7 mouse cellular contexts compared by ENCODE assay signal in the genomic region with DNA sequence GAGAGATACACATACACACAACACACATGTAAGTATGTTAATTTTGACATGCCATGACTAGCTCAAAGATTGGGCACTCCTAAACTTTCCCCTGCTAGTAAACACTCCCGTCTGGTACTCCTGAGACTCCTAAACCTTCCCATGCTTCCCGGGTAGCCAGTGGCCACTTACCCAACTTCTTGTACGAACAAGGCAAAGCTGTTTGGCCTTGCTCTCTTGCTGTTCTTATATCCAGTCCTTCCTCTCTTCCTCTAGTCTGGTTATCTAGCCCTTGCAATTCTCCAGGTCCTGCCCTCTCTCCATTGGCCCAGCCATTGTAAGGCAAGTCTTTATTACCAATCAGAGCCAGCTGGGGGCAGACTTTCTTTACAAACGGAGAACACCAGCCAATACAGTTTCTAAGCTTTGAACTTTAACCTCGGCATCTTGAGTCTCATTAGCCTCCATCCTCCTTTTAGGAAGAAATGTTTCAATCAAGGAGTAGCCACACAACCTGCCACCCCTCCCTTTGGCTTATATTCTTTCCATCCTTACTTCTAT. TPM values are rescaled to one million over a fixed set of nuclear protein-coding genes. Genes with fewer than 3 reads are reported as not detected.
DNase-seq lines count a peak whose midpoint lies in the region; ATAC-seq and TF ChIP-seq lines count a peak whose summit lies in the region.

Gene Cul5 (minus strand): TSS at position 335 of the 540 bp plus-strand sequence.

- ATAC-seq in Patski = no peak
- ATAC-seq in hindbrain, postnatal 0 days = no peak

- no peak for DNase-seq in Patski (ENCODE audit: low read depth, low spot score)
- peak; percentile 27 for DNase-seq in brain, embryonic 14.5 days (ENCODE audit: low read depth)
- DNase-seq in gastrocnemius, adult 18-20 months (ENCODE audit: low spot score) = no peak
- DNase-seq in hindbrain, postnatal 0 days (ENCODE audit: low spot score) = peak; percentile 58
- DNase-seq in left cerebral cortex, postnatal 14 days (ENCODE audit: low spot score in 2 of 2) = peak; percentile 44 to 58
- peak; percentile 16 for DNase-seq in mesoderm, embryonic 11.5 days (ENCODE audit: low read depth, low spot score)
- DNase-seq in spleen, postnatal 14 days (ENCODE audit: low spot score in 2 of 2) = peak; percentile 15 to 46

- POLR2A ChIA-PET in Patski (lab: Charles Lee) = no interaction called here

- peak; percentile 35 for TF ChIP-seq CTCF in Patski (IDR thresholded peaks at IDR 0.05)
- TF ChIP-seq CTCF in brain, embryonic 14.5 days (IDR thresholded peaks at IDR 0.05; ENCODE audit: borderline replicate concordance, extremely low read depth, insufficient read depth, insufficient read length) = peak; percentile 10; the same call in 1 of the 2 replicates
- TF ChIP-seq CTCF in hindbrain, postnatal 0 days (IDR thresholded peaks at IDR 0.05; ENCODE audit: low read depth) = peak; percentile 27; the same call in 1 of the 2 replicates

- 61% methylated on average over 5 of the region's 5 CpGs for WGBS in hindbrain, postnatal 0 days

- no peak within 1 kb of the TSS for H3K27ac ChIP-seq in hindbrain, postnatal 0 days

- H3K36me3 ChIP-seq in hindbrain, postnatal 0 days (ENCODE audit: insufficient read depth, low read length) = no peaks in the 10 kb centered on the region

- CTCF ChIA-PET in Patski (lab: Charles Lee) = interaction anchor here (0.6 kb wide), 1 partner anchor 77 kb away, joined by 3 read pairs; no protein-coding TSS in a partner anchor

- no peak for TF ChIP-seq POLR2A in brain, embryonic 14.5 days (IDR thresholded peaks at IDR 0.05; ENCODE audit: borderline replicate concordance, extremely low read depth, insufficient read depth, insufficient read length, poor library complexity, severe bottlenecking)

- no peaks in the 10 kb centered on the region for H3K9me3 ChIP-seq in hindbrain, postnatal 0 days (ENCODE audit: low read length)

- intact Hi-C loops in left cerebral cortex, postnatal 14 days (cut with DNase I) = loop anchor here (10.0 kb wide), 1 partner anchor 155 kb away; no protein-coding TSS in a partner anchor

- H3K4me3 ChIP-seq in hindbrain, postnatal 0 days (ENCODE audit: low read length) = no peak within 1 kb of the TSS

- no peak within 1 kb of the TSS for H3K4me2 ChIP-seq in hindbrain, postnatal 0 days (ENCODE audit: low read depth, low read length)

- H3K9ac ChIP-seq in hindbrain, postnatal 0 days (replicated peaks; ENCODE audit: low read length) = no peak within 1 kb of the TSS

- in situ Hi-C loops in Patski (cut with MboI; ENCODE audit: low pct_unique_long_range_greater_than_20kb) = loop anchor here (5.0 kb wide), 1 partner anchor 72 kb away; no protein-coding TSS in a partner anchor

- H3K4me1 ChIP-seq in hindbrain, postnatal 0 days (ENCODE audit: insufficient read depth, low read length) = peaks cover 5% of the 10 kb centered on the region; the same call in 1 of the 2 replicates

- no peaks in the 10 kb centered on the region for H3K27me3 ChIP-seq in Patski
- no peaks in the 10 kb centered on the region for H3K27me3 ChIP-seq in hindbrain, postnatal 0 days (ENCODE audit: insufficient read depth, low read length)

RNA-seq across cellular contexts. Expression of gene Cul5, which starts in this region (rescaled TPM):
- polyA plus RNA-seq in Patski (2021) = 33.8 TPM
- 16.5 and 22.5 TPM in 2 replicates for polyA plus RNA-seq in brain, embryonic 14.5 days (2012; rRNA removed)
- 10 to 100 TPM; 76.7 to 77.9 TPM for total RNA-seq in gastrocnemius, adult 18-20 months (2021)
- 33.5 and 35.5 TPM in 2 replicates for total RNA-seq in hindbrain, postnatal 0 days (2014; rRNA removed)
- polyA plus RNA-seq in hindbrain, postnatal 0 days (2015; fragmentation: Nextera tagmentation; extraction: Ambion mirVana) = 39.5 and 40.2 TPM in 2 replicates
- total RNA-seq in left cerebral cortex, postnatal 14 days (2021) = 10 to 100 TPM; 51.0 to 54.4 TPM

Comparison
In these comparisons a context has a peak if more than half of its experiments do, and no peak if none do; other contexts are left out.
1. DNase-seq: peak in brain, embryonic 14.5 days (single experiment), hindbrain, postnatal 0 days (single experiment), left cerebral cortex, postnatal 14 days (2 of 2), mesoderm, embryonic 11.5 days (single experiment) and spleen, postnatal 14 days (2 of 2); none in Patski (single experiment) and gastrocnemius, adult 18-20 months (single experiment).
2. Peak in every context shown above with its lines, with median percentiles within 50 percentile points of each other: CTCF ChIP-seq.